Mouse (Mus musculus): ENCODE measurements at regions not wholly inside any gene's neighbourhood (a gene's known extent, or its start where the extent isn't known, plus 50 kb on each side); places are given as distances from the start of the nearest gene placed in this dataset.
A peak's percentile ranks its signal among the peaks of the same experiment; 100 is the strongest.
"Not testable (repeated sequence)": the region's sequence is repeated elsewhere in the genome, so short reads cannot be mapped to it uniquely, and the experiment has no call there.

GRCm38 (mm10) chr1:99599696-99600489 is 172.7 kb upstream of the Cntnap5b start:
- no peak for ATAC-seq (ENCODE audit: low TSS enrichment)

GRCm38 (mm10) chr1:99605213-99605612 is 167.4 kb upstream of the Cntnap5b start:
- no peak for ATAC-seq (ENCODE audit: low TSS enrichment)

GRCm38 (mm10) chr1:99619221-99619620 is 153.3 kb upstream of the Cntnap5b start:
- ATAC-seq (ENCODE audit: low TSS enrichment): no peak

GRCm38 (mm10) chr1:99630971-99631370 is 141.6 kb upstream of the Cntnap5b start:
- ATAC-seq (ENCODE audit: low TSS enrichment): not testable (repeated sequence)

GRCm38 (mm10) chr1:99663641-99664040 is 108.9 kb upstream of the Cntnap5b start:
- no peak for ATAC-seq (ENCODE audit: low TSS enrichment)

- peak; percentile 70; the same call in 1 of the 2 replicates for ATAC-seq (ENCODE audit: low TSS enrichment)
Observed at GRCm38 (mm10) chr1:99679980-99680379, 92.6 kb upstream of the Cntnap5b start.

- no peak for ATAC-seq (ENCODE audit: low TSS enrichment)
Observed at GRCm38 (mm10) chr1:99697089-99697488, 75.5 kb upstream of the Cntnap5b start.

- peak; percentile 83 for ATAC-seq (ENCODE audit: low TSS enrichment)
Observed at GRCm38 (mm10) chr1:99714912-99715311, 57.7 kb upstream of the Cntnap5b start.

- peak; percentile 66; the same call in 1 of the 2 replicates for ATAC-seq (ENCODE audit: low TSS enrichment)
Observed at GRCm38 (mm10) chr1:99716266-99716665, 56.3 kb upstream of the Cntnap5b start.
